Mouse (Mus musculus) ES-Bruce4 (cell line): ENCODE measurements at regions not wholly inside any gene's neighbourhood (a gene's known extent, or its start where the extent isn't known, plus 50 kb on each side); places are given as distances from the start of the nearest gene placed in this dataset.

Experiments
- CTCF ChIP-seq: IDR thresholded peaks from one replicate; pipeline ENCODE4 v1.8.1; 2011; ENCODE audit warnings: low read depth, low read length
- EP300 ChIP-seq: IDR thresholded peaks from 2 replicates; pipeline ENCODE4 v1.6.1; 2011; ENCODE audit warnings: low read depth, low read length; ENCODE audit not compliant: insufficient read depth
- POLR2A ChIP-seq: IDR thresholded peaks from one replicate; pipeline ENCODE4 v1.8.1; 2011; ENCODE audit warnings: low read length; ENCODE audit not compliant: insufficient read depth

GRCm38 (mm10) chr6:98080076-98080475, 262.5 kb downstream of the Gm765 start:
- TF ChIP-seq CTCF: no peak
- no peak for TF ChIP-seq EP300
- no peak for TF ChIP-seq POLR2A
